Mouse (Mus musculus) ovary, postnatal 36 days (tissue): ENCODE measurements at regions not wholly inside any gene's neighbourhood (a gene's known extent, or its start where the extent isn't known, plus 50 kb on each side); places are given as distances from the start of the nearest gene placed in this dataset.
"Not testable (repeated sequence)": the region's sequence is repeated elsewhere in the genome, so short reads cannot be mapped to it uniquely, and the experiment has no call there.

Source experiments
- DNase-seq: peaks from one replicate; pipeline ENCODE4 v3.0.0; 2022; ENCODE audit warnings: low spot score, mixed read lengths

GRCm38 (mm10) chr3:69669541-69669940 lies 52.2 kb upstream of the Nmd3 start:
- no peak for DNase-seq

GRCm38 (mm10) chr3:69667820-69668219 lies 54.0 kb upstream of the Nmd3 start:
- DNase-seq: no peak

DNA sequence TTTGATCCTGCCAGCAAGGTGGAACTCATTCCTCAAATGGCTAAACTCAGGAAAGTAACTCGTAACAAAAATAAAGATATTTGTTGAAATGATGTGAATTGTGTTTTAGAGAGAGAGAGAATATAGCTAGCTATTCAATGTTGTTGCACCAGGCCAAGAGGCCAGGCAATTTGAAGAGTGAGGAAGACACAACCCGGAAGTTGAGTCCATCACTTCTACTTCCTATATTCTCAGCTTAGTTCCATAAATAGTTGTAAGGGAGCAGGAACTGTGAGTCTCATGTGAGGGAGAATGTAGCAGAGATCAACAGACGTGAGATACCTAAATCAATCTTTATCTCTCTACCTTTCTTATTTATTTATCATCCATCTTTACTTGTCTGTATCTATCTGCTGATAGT lies 54.4 kb upstream of the Nmd3 start:
- no peak for DNase-seq

DNA sequence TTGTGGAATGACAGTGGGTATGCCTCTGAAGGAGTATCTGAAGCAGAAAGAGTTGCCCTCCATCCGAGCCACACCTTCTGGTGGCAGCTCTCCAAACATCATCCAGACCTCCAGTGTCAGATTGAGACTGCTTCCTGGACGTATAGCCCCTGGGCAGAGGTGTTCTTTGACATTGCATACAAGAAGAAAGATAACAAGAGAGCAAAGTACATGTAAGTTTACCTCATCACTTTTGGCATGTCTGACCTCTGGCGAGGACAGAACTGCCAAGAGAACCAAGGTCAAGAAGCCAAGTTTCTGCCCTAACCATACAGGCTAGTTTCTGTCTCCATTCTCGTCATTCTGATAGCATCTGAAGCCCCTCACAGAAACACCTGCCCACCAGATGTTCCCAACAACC lies 57.5 kb upstream of the Nmd3 start:
- no peak for DNase-seq

DNA sequence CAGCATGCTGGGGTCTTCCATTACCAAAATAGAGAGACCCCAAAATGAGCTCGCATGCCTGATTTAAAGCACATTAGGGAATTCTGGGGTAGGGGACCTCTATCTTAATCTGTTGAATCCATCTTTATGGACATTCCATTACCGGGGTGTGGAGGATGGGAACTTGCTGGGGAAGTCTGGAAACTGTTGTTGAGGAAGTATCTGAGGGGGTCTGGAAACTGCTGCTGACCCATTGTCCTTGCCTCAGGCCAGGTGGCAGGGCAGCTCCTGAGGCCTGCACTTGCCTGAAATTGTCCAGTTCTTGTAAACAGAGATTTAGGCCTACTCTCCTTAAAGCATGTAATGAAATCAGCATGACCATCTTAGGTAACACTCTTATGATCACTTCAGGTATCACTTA lies 59.4 kb upstream of the B3galnt1 start:
- DNase-seq: no peak

DNA sequence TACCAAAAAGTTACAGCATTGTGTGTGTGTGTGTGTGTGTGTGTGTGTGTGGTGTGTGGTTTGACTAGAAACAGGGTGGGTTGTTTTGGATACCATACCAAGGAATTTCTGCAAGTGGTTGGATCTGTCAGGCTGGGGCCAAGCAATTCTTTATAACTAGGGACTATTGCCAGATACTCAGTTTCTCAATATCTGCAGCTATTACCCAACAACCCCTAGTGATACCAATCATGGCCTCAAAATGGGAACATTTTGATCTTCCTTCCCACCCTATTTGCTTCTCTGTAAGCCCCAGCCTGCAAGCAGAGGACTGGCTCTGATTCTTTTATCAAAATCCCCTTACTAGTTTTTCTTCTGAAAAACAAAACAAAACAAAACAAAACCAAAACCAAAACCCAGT lies 58.8 kb upstream of the B3galnt1 start:
- DNase-seq: no peak

- not testable (repeated sequence) for DNase-seq
These were observed 56.9 kb upstream of the B3galnt1 start for GRCm38 (mm10) chr3:69655651-69656050.

- peak; percentile 45 for DNase-seq
These were observed 56.2 kb upstream of the B3galnt1 start for GRCm38 (mm10) chr3:69655001-69655400.

GRCm38 (mm10) chr3:69653361-69653760 lies 54.6 kb upstream of the B3galnt1 start:
- peak; percentile 44 for DNase-seq

GRCm38 (mm10) chr3:69649561-69649960 lies 50.8 kb upstream of the B3galnt1 start:
- DNase-seq: no peak
